In genomic region chr14:33683701-33684100, GRCm38 (mm10) we compare ENCODE assay signal across 11 mouse cellular contexts.
DNase-seq lines count a peak whose midpoint lies in the region; ATAC-seq lines count a peak whose summit lies in the region.
"Had no signal": no experiment of that assay in that cellular context is flagged by ENCODE, and none has a peak within 500 bp of the region (broad histone marks: within the 10 kb centered on the region; RNA-seq: fewer than 3 reads in every experiment).

No protein-coding gene starts in this region.

- no peaks in the 10 kb centered on the region for H3K9me3 ChIP-seq in kidney, embryonic 15.5 days (replicated peaks)
- no peaks in the 10 kb centered on the region for H3K9me3 ChIP-seq in hindbrain, embryonic 16.5 days (ENCODE audit: control insufficient read depth, low read length)
- H3K9me3 ChIP-seq in neural tube, embryonic 12.5 days: no peaks in the 10 kb centered on the region
- H3K9me3 ChIP-seq: limb, embryonic 12.5 days had no signal

- 11% methylated on average over 13 of the region's 13 CpGs for WGBS in kidney, embryonic 15.5 days
- 27% methylated on average over 13 of the region's 13 CpGs for WGBS in hindbrain, embryonic 16.5 days
- whole genome bisulfite sequencing in neural tube, embryonic 12.5 days: 5% methylated on average over 13 of the region's 13 CpGs

- H3K9ac ChIP-seq in kidney, embryonic 15.5 days: no peak overlapping the region
- no peak overlapping the region for H3K9ac ChIP-seq in hindbrain, embryonic 16.5 days (ENCODE audit: low read depth, low read length)
- H3K9ac ChIP-seq in neural tube, embryonic 12.5 days: no peak overlapping the region
- H3K9ac ChIP-seq: limb, embryonic 12.5 days had no signal

- H3K36me3 ChIP-seq in kidney, embryonic 15.5 days: no peaks in the 10 kb centered on the region
- H3K36me3 ChIP-seq in hindbrain, embryonic 16.5 days (ENCODE audit: control insufficient read depth, insufficient read depth, low read length): no peaks in the 10 kb centered on the region
- no peaks in the 10 kb centered on the region for H3K36me3 ChIP-seq in neural tube, embryonic 12.5 days
- H3K36me3 ChIP-seq: limb, embryonic 12.5 days had no signal

- no peak overlapping the region for H3K4me2 ChIP-seq in kidney, embryonic 15.5 days
- no peak overlapping the region for H3K4me2 ChIP-seq in hindbrain, embryonic 16.5 days (ENCODE audit: low read length)
- peak overlapping the region; percentile 26; the same call in 1 of the 2 replicates for H3K4me2 ChIP-seq in neural tube, embryonic 12.5 days (replicated peaks)
- H3K4me2 ChIP-seq: limb, embryonic 12.5 days had no signal

- DNase-seq in kidney, adult 8-10 months: no peak
- peak; percentile 29 for DNase-seq in embryo, embryonic 9.5 days (ENCODE audit: extremely low spot score)
- DNase-seq in ovary, postnatal 10 days (ENCODE audit: low spot score): no peak
- DNase-seq: cerebellum, postnatal 36 days had no signal

- peaks cover 26% of the 10 kb centered on the region for H3K4me1 ChIP-seq in kidney, embryonic 15.5 days
- H3K4me1 ChIP-seq in hindbrain, embryonic 16.5 days (ENCODE audit: control insufficient read depth, insufficient read depth, low read depth, low read length): peaks cover 5% of the 10 kb centered on the region
- H3K4me1 ChIP-seq in neural tube, embryonic 12.5 days: peaks cover 5% of the 10 kb centered on the region

- peak; percentile 62 for ATAC-seq in kidney, embryonic 15.5 days (replicated peaks; ENCODE audit: low FRiP score)
- peak; percentile 96 for ATAC-seq in hindbrain, embryonic 16.5 days
- ATAC-seq in neural tube, embryonic 12.5 days (ENCODE audit: low FRiP score, low read depth): peak; percentile 91
- ATAC-seq in granulocyte monocyte progenitor cell, adult 5-6 weeks (replicated peaks; ENCODE audit: poor library complexity, severe bottlenecking): no peak
- no peak for ATAC-seq in cerebellum, adult (ENCODE audit: insufficient number of reproducible peaks, low FRiP score, low TSS enrichment)

- H3K27ac ChIP-seq in kidney, embryonic 15.5 days: no peak overlapping the region
- peak overlapping the region; percentile 60; the same call in 1 of the 2 replicates for H3K27ac ChIP-seq in hindbrain, embryonic 16.5 days (ENCODE audit: low read depth, low read length)
- H3K27ac ChIP-seq in neural tube, embryonic 12.5 days: no peak overlapping the region
- H3K27ac ChIP-seq: limb, embryonic 12.5 days; macrophage had no signal

- H3K4me3 ChIP-seq in kidney, embryonic 15.5 days (replicated peaks): no peak overlapping the region
- no peak overlapping the region for H3K4me3 ChIP-seq in hindbrain, embryonic 16.5 days (ENCODE audit: low read length)
- no peak overlapping the region for H3K4me3 ChIP-seq in neural tube, embryonic 12.5 days
- H3K4me3 ChIP-seq: limb, embryonic 12.5 days had no signal

- H3K27me3 ChIP-seq in kidney, embryonic 15.5 days: 0 out of 2 replicates have a peak, but pooled peaks cover 4% of the 10 kb centered on the region
- no peaks in the 10 kb centered on the region for H3K27me3 ChIP-seq in hindbrain, embryonic 16.5 days (replicated peaks; ENCODE audit: control insufficient read depth, insufficient read depth, low read length)
- H3K27me3 ChIP-seq in neural tube, embryonic 12.5 days (replicated peaks): no peaks in the 10 kb centered on the region

Comparison
In these comparisons a context has a peak if more than half of its experiments do, and no peak if none do; other contexts are left out.
1. ATAC-seq: peak in kidney, embryonic 15.5 days (single experiment), hindbrain, embryonic 16.5 days (single experiment) and neural tube, embryonic 12.5 days (single experiment); none in granulocyte monocyte progenitor cell, adult 5-6 weeks (single experiment) and cerebellum, adult (single experiment).